Mouse (Mus musculus) urinary bladder, adult 18-20 months (tissue): ENCODE data around the gene Dgki.

ENCODE experiments used
- DNase-seq, 2 experiments: peaks; one replicate each; pipeline ENCODE4 v3.0.0; 2022; ENCODE audit warnings: low spot score in 2 of 2, mixed read lengths in 2 of 2

The Dgki gene

GRCm38 (mm10) chr6:37297744-37298482 is 2.1 kb downstream of the Dgki start:
- DNase-seq = no peak

GRCm38 (mm10) chr6:37292068-37292467 is 7.9 kb downstream of the Dgki start:
- no peak for DNase-seq

GRCm38 (mm10) chr6:37291171-37291570 is 8.8 kb downstream of the Dgki start:
- no peak for DNase-seq

- no peak for DNase-seq
These were observed 9.3 kb downstream of the Dgki start for GRCm38 (mm10) chr6:37290691-37291090.

- no peak for DNase-seq
These were observed 13.8 kb downstream of the Dgki start for GRCm38 (mm10) chr6:37286134-37286533.

GRCm38 (mm10) chr6:37284879-37285278 is 15.1 kb downstream of the Dgki start:
- no peak for DNase-seq

- no peak for DNase-seq
These were observed 16.6 kb downstream of the Dgki start for GRCm38 (mm10) chr6:37283336-37283735.

- DNase-seq = no peak
These were observed 17.3 kb downstream of the Dgki start for GRCm38 (mm10) chr6:37282659-37283058.

- DNase-seq = peak in 1 of 2 experiments; percentile 25
These were observed 22.9 kb downstream of the Dgki start for GRCm38 (mm10) chr6:37276834-37277715.

- DNase-seq = no peak
These were observed 23.8 kb downstream of the Dgki start for GRCm38 (mm10) chr6:37276181-37276580.

- no peak for DNase-seq
These were observed 28.9 kb downstream of the Dgki start for GRCm38 (mm10) chr6:37270905-37271591.

- no peak for DNase-seq
These were observed 31.4 kb downstream of the Dgki start for GRCm38 (mm10) chr6:37268589-37268988.

- no peak for DNase-seq
These were observed 32.0 kb downstream of the Dgki start for GRCm38 (mm10) chr6:37267952-37268351.

GRCm38 (mm10) chr6:37262486-37262885 is 37.5 kb downstream of the Dgki start:
- no peak for DNase-seq

GRCm38 (mm10) chr6:37261236-37261852 is 38.6 kb downstream of the Dgki start:
- DNase-seq = no peak

GRCm38 (mm10) chr6:37258662-37259061 is 41.3 kb downstream of the Dgki start:
- DNase-seq = no peak

- DNase-seq = no peak
These were observed 45.8 kb downstream of the Dgki start for GRCm38 (mm10) chr6:37254144-37254543.

- DNase-seq = no peak
These were observed 47.4 kb downstream of the Dgki start for GRCm38 (mm10) chr6:37252536-37252935.

- no peak for DNase-seq
These were observed 49.3 kb downstream of the Dgki start for GRCm38 (mm10) chr6:37250671-37251070.

- no peak for DNase-seq
These were observed 54.2 kb downstream of the Dgki start for GRCm38 (mm10) chr6:37245757-37246156.

- no peak for DNase-seq
These were observed 55.9 kb downstream of the Dgki start for GRCm38 (mm10) chr6:37244074-37244473.

GRCm38 (mm10) chr6:37242769-37243121 is 57.2 kb downstream of the Dgki start:
- DNase-seq = no peak
